Mouse (Mus musculus) sigmoid colon, adult 10 weeks (tissue): ENCODE data around the gene Mrps26. TPM values are rescaled to one million over a fixed set of nuclear protein-coding genes. Genes with fewer than 3 reads are reported as not detected.

Source experiments
- polyA plus RNA-seq: library from polyadenylated mRNA; stranded (reverse); fragments of 350-450 nt; fragmentation: Illumina TruSeq; extraction: RNeasy Lipid Tissue Mini Kit (QIAGEN cat#74804); gene quantifications from one replicate; pipeline ENCODE4 v1.2.3, GENCODE M21; 2014; ENCODE audit warnings: low read depth, low replicate concordance

Gene Mrps26
- polyA plus RNA-seq: 0.60 TPM

DNA sequence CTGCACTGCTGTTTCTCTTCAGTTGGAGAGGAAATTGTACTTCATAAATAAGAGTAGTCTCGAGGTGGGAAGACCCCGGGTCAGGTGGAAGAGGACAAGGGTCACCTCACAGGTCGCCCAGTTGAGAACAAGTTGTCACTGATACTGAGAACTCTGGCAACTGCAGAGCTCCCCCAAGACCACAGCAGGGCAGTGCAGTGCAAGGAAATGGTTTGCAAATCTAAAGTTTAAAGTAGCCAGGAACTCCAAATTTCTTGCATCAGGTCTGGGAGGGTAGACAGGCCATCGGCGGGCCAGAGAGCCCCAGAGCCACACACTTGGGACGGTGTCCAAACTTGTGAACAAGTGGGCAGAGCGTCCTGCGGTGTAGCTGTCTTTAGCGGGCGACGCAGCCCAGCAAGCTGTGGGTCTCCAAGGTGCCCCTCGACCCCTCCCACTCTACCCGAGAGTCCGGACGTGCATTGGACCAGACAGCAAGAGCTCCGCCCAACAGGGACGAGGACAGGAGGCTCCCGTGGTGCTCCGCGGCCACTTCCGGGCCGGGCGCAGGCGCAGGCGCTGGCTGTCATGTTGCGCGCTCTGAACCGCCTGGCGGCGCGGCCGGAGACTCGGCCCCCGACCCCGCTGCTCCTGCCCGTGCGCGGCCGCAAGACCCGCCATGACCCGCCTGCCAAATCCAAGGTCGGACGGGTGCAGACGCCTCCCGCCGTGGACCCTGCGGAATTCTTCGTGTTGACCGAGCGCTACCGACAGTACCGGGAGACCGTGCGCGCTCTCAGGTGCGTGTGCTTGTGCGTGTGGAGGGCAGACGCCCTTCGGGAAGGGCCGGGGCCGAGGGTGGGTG is at the start of gene Mrps26:
Gene Mrps26, plus strand, starts transcription at position 531 of the 844 bp plus-strand sequence.

DNA sequence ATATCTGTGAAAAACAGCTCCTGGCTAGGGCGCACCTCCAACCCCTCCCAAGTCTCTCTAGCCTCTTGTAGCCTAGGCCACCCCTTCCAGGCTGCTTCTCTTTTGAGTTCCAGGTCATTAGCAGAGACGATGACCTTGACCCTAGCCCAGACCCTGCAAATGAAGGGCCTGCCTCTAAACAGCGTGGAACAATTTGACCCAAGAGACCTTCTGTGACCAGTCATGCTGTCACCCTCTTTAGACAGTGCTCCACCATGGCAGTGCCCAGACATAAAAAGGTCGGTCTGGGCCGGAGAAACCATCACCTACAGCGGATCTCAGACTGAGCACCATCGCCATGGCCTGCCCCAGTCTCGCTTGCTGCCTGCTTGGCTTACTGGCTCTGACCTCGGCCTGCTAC is 12.3 kb downstream of the Mrps26 start, which contains the start of gene Oxt:
Gene Oxt, plus strand, starts transcription at position 301 of the 400 bp plus-strand sequence.

DNA sequence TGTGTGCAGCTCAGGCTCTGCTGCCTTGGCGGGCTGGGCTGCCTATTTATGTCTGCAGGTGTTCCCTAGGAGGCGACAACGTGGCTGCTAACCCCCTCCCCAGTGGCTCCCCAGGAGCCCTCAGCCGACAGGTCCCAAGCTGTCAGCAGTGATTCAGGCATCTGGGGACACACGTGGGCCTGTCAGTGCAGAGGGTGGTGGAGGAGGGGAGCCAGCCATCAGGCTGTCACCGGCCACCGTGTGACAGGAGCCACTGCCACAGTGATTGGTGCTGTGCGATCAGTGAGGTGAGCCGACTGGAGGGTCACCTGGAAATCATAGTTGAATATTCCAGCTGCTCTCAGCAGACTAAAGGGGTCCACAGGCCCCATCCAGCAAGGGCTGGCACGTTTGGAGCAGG is 19.0 kb downstream of the Mrps26 start, which contains the start of gene Avp:
Gene Avp, minus strand, starts transcription at position 3 of the 400 bp plus-strand sequence.

Other genes starting within 250 kb of the Mrps26 start
- gene Cpxm1, start 166.2 kb upstream of the Mrps26 start, polyA plus RNA-seq: 0.28 TPM
- gene Gm28372, start 158.5 kb upstream of the Mrps26 start, polyA plus RNA-seq: not detected
- not detected for gene 1700020A23Rik, start 158.5 kb upstream of the Mrps26 start, polyA plus RNA-seq
- gene Tmem239, start 157.3 kb upstream of the Mrps26 start, polyA plus RNA-seq: not detected
- gene Vps16, start 139.4 kb upstream of the Mrps26 start, polyA plus RNA-seq: 19.0 TPM
- 6.6 TPM for gene Pced1a, start 139.0 kb upstream of the Mrps26 start, polyA plus RNA-seq
- 98.7 TPM for gene Ptpra, start 113.5 kb upstream of the Mrps26 start, polyA plus RNA-seq
- gene Oxt, start 12.4 kb downstream of the Mrps26 start, polyA plus RNA-seq: not detected
- not detected for gene Avp, start 18.8 kb downstream of the Mrps26 start, polyA plus RNA-seq
- gene Fastkd5, start 66.3 kb downstream of the Mrps26 start, polyA plus RNA-seq: 15.0 TPM
- 7.4 TPM for gene Ubox5, start 66.3 kb downstream of the Mrps26 start, polyA plus RNA-seq
- gene Lzts3, start 79.1 kb downstream of the Mrps26 start, polyA plus RNA-seq: 9.0 TPM
- 9.3 TPM for gene Ddrgk1, start 100.9 kb downstream of the Mrps26 start, polyA plus RNA-seq
- 38.8 TPM for gene Itpa, start 103.9 kb downstream of the Mrps26 start, polyA plus RNA-seq
- not detected for gene Slc4a11, start 133.8 kb downstream of the Mrps26 start, polyA plus RNA-seq